Mouse (Mus musculus) B cell, adult 62 days (primary cell): ENCODE results near the gene Tgif2lx2. TPM values are rescaled to one million over a fixed set of nuclear protein-coding genes. Genes with fewer than 3 reads are reported as not detected.

ENCODE experiments used
- total RNA-seq: library from RNA; stranded (reverse); gene quantifications from 4 replicates; pipeline ENCODE4 v1.2.4, GENCODE M21; 2023

The Tgif2lx2 gene
- not detected in 4 replicates for total RNA-seq

GRCm38 (mm10) chrX:118426927-118427326 is at the start of gene Tgif2lx2:
Tgif2lx2 (plus strand) TSS chrX:118427227.

Other genes starting within 250 kb of the Tgif2lx2 start
- gene Tgif2lx1, start 53.5 kb downstream of the Tgif2lx2 start, total RNA-seq = not detected in 4 replicates